Mouse (Mus musculus) cerebellum, adult 11 months (tissue): ENCODE measurements around the gene Rbpms2.
"Not testable (repeated sequence)": the region's sequence is repeated elsewhere in the genome, so short reads cannot be mapped to it uniquely, and the experiment has no call there.

Experiments used
- DNase-seq: peaks from one replicate; pipeline ENCODE4 v3.0.0; 2022

Gene Rbpms2

GRCm38 (mm10) chr9:65621196-65621595 is 8.3 kb upstream of the Rbpms2 start:
- no peak for DNase-seq

- DNase-seq, result no peak
Measured at GRCm38 (mm10) chr9:65621666-65622065, 7.8 kb upstream of the Rbpms2 start.

GRCm38 (mm10) chr9:65622826-65623225 is 6.6 kb upstream of the Rbpms2 start:
- DNase-seq, result no peak

- no peak for DNase-seq
Measured at GRCm38 (mm10) chr9:65624266-65624665, 5.2 kb upstream of the Rbpms2 start.

- DNase-seq, result no peak
Measured at GRCm38 (mm10) chr9:65629767-65630630, 551 bp downstream of the Rbpms2 start.

GRCm38 (mm10) chr9:65630631-65631353 is 1.3 kb downstream of the Rbpms2 start:
- DNase-seq, result no peak

- no peak for DNase-seq
Measured at GRCm38 (mm10) chr9:65631354-65632021, 2.0 kb downstream of the Rbpms2 start.

- no peak for DNase-seq
Measured at GRCm38 (mm10) chr9:65635766-65636165, 6.3 kb downstream of the Rbpms2 start.

- DNase-seq, result no peak
Measured at GRCm38 (mm10) chr9:65636926-65637325, 7.5 kb downstream of the Rbpms2 start.

GRCm38 (mm10) chr9:65639065-65639464 is 9.6 kb downstream of the Rbpms2 start:
- no peak for DNase-seq

- no peak for DNase-seq
Measured at GRCm38 (mm10) chr9:65640838-65641410, 11.5 kb downstream of the Rbpms2 start.

- no peak for DNase-seq
Measured at GRCm38 (mm10) chr9:65641446-65642052, 12.1 kb downstream of the Rbpms2 start.

GRCm38 (mm10) chr9:65642546-65642945 is 13.1 kb downstream of the Rbpms2 start:
- no peak for DNase-seq

- no peak for DNase-seq
Measured at GRCm38 (mm10) chr9:65644960-65645359, 15.5 kb downstream of the Rbpms2 start.

GRCm38 (mm10) chr9:65645984-65646383 is 16.5 kb downstream of the Rbpms2 start:
- DNase-seq, result no peak

- DNase-seq, result no peak
Measured at GRCm38 (mm10) chr9:65646782-65647181, 17.3 kb downstream of the Rbpms2 start.

- DNase-seq, result no peak
Measured at GRCm38 (mm10) chr9:65648730-65649129, 19.3 kb downstream of the Rbpms2 start.

- DNase-seq, result no peak
Measured at GRCm38 (mm10) chr9:65649997-65650396, 20.5 kb downstream of the Rbpms2 start.

GRCm38 (mm10) chr9:65651957-65652356 is 22.5 kb downstream of the Rbpms2 start:
- not testable (repeated sequence) for DNase-seq

- DNase-seq, result no peak
Measured at GRCm38 (mm10) chr9:65653741-65654140, 24.3 kb downstream of the Rbpms2 start.

GRCm38 (mm10) chr9:65654700-65655237 is 25.3 kb downstream of the Rbpms2 start:
- DNase-seq, result no peak

GRCm38 (mm10) chr9:65655540-65655939 is 26.1 kb downstream of the Rbpms2 start:
- DNase-seq, result no peak
